Mouse (Mus musculus) liver, embryonic 12.5 days (tissue): ENCODE results near the gene Myo1d. TPM values are rescaled to one million over a fixed set of nuclear protein-coding genes. Genes with fewer than 3 reads are reported as not detected.

Experiments
- ATAC-seq: fragments of 200-750 bp; cut with Nextera tagmentation; 2 replicates; pipeline ENCODE4 v1.8.0; 2017; ENCODE audit warnings: moderate number of reproducible peaks, mild to moderate bottlenecking, moderate library complexity
- H3K27ac ChIP-seq: fragments of 300-500 bp; sonication (generic); 2 replicates; pipeline ENCODE4 v1.5.1; 2016; ENCODE audit warnings: mild to moderate bottlenecking
- H3K27me3 ChIP-seq: fragments of 300-500 bp; sonication (generic); replicated peaks from 2 replicates; pipeline ENCODE4 v1.6.1; 2016; ENCODE audit warnings: mild to moderate bottlenecking, moderate library complexity
- H3K36me3 ChIP-seq: fragments of 300-500 bp; sonication (generic); 2 replicates; pipeline ENCODE4 v1.6.1; 2016; ENCODE audit warnings: mild to moderate bottlenecking, moderate library complexity
- H3K4me1 ChIP-seq: fragments of 300-500 bp; sonication (generic); 2 replicates; pipeline ENCODE4 v1.6.1; 2016
- H3K4me2 ChIP-seq: fragments of 300-500 bp; sonication (generic); 2 replicates; pipeline ENCODE4 v1.6.1; 2016; ENCODE audit warnings: mild to moderate bottlenecking, moderate library complexity
- H3K4me3 ChIP-seq: fragments of 300-500 bp; sonication (generic); 2 replicates; pipeline ENCODE4 v1.5.1; 2016; ENCODE audit warnings: mild to moderate bottlenecking, moderate library complexity
- H3K9ac ChIP-seq: fragments of 300-500 bp; sonication (generic); 2 replicates; pipeline ENCODE4 v1.6.1; 2016; ENCODE audit warnings: mild to moderate bottlenecking, moderate library complexity
- H3K9me3 ChIP-seq: fragments of 300-500 bp; sonication (generic); replicated peaks from 2 replicates; pipeline ENCODE4 v1.6.1; 2016; ENCODE audit warnings: mild to moderate bottlenecking, moderate library complexity
- WGBS: fragments of 180-500 bp; shearing (Covaris S2); methylation state at CpG from one replicate; pipeline ENCODE4 v1.1.7; 2016; ENCODE audit not compliant: insufficient replicate concordance; 5-methylcytosine and 5-hydroxymethylcytosine counted together
- polyA plus RNA-seq: library from polyadenylated mRNA; unstranded; fragments of >200 nt; fragmentation: Nextera tagmentation; extraction: Ambion mirVana; gene quantifications from 2 replicates; pipeline ENCODE4 v1.2.1, GENCODE M21; 2016

Myo1d gene
- polyA plus RNA-seq, 1 experiment from 2014 or later = 6.5 TPM

- H3K9ac ChIP-seq = no peak overlapping the region
- H3K36me3 ChIP-seq = no peaks in the 10 kb centered on the region
- no peaks in the 10 kb centered on the region for H3K9me3 ChIP-seq
- peaks cover 20% of the 10 kb centered on the region; the same call in 1 of the 2 replicates for H3K4me1 ChIP-seq
- ATAC-seq = no peak
- H3K27ac ChIP-seq = no peak overlapping the region
- no peak overlapping the region for H3K4me2 ChIP-seq
- peaks cover 10% of the 10 kb centered on the region; the same call in 1 of the 2 replicates for H3K27me3 ChIP-seq
- no peak overlapping the region for H3K4me3 ChIP-seq
- WGBS = 62% methylated on average over 5 of the region's 6 CpGs
Observed at GRCm38 (mm10) chr11:80507791-80508190, 272.0 kb downstream of the Myo1d start.

GRCm38 (mm10) chr11:80506483-80506882 lies 273.3 kb downstream of the Myo1d start:
- H3K36me3 ChIP-seq = no peaks in the 10 kb centered on the region
- peaks cover 20% of the 10 kb centered on the region; the same call in 1 of the 2 replicates for H3K4me1 ChIP-seq
- H3K27me3 ChIP-seq = peaks cover 10% of the 10 kb centered on the region; the same call in 1 of the 2 replicates
- H3K9ac ChIP-seq = no peak overlapping the region
- H3K27ac ChIP-seq = no peak overlapping the region
- no peaks in the 10 kb centered on the region for H3K9me3 ChIP-seq
- no peak overlapping the region for H3K4me2 ChIP-seq
- no peak for ATAC-seq
- H3K4me3 ChIP-seq = no peak overlapping the region

GRCm38 (mm10) chr11:80505581-80505980 lies 274.2 kb downstream of the Myo1d start:
- Histone ChIP-seq H3K9ac (no peak overlapping the region), H3K4me2 (no peak overlapping the region), H3K4me1 (peaks cover 20% of the 10 kb centered on the region; the same call in 1 of the 2 replicates), H3K27ac (no peak overlapping the region), H3K27me3 (peaks cover 10% of the 10 kb centered on the region; the same call in 1 of the 2 replicates), H3K4me3 (no peak overlapping the region), H3K9me3 (no peaks in the 10 kb centered on the region), H3K36me3 (no peaks in the 10 kb centered on the region)
- ATAC-seq = no peak
- 77% methylated on average over 3 of the region's 3 CpGs for WGBS

- no peak overlapping the region for H3K4me3 ChIP-seq
- ATAC-seq = no peak
- H3K9me3 ChIP-seq = no peaks in the 10 kb centered on the region
- H3K9ac ChIP-seq = no peak overlapping the region
- no peak overlapping the region for H3K27ac ChIP-seq
- WGBS = 34% methylated on average over 6 of the region's 6 CpGs
- H3K4me2 ChIP-seq = no peak overlapping the region
- H3K4me1 ChIP-seq = peaks cover 21% of the 10 kb centered on the region
- no peaks in the 10 kb centered on the region for H3K36me3 ChIP-seq
- H3K27me3 ChIP-seq = peaks cover 6% of the 10 kb centered on the region; the same call in 1 of the 2 replicates
Observed at GRCm38 (mm10) chr11:80504519-80505385, 275.1 kb downstream of the Myo1d start.

GRCm38 (mm10) chr11:80503726-80504452 lies 275.9 kb downstream of the Myo1d start:
- Histone ChIP-seq H3K36me3 (no peaks in the 10 kb centered on the region), H3K27me3 (0 out of 2 replicates have a peak, but pooled peaks cover under 1% of the 10 kb centered on the region), H3K9ac (no peak overlapping the region), H3K9me3 (no peaks in the 10 kb centered on the region), H3K27ac (no peak overlapping the region), H3K4me3 (no peak overlapping the region), H3K4me2 (no peak overlapping the region), H3K4me1 (peaks cover 22% of the 10 kb centered on the region)
- no peak for ATAC-seq
- 54% methylated on average over 13 of the region's 13 CpGs for WGBS

GRCm38 (mm10) chr11:80503281-80503680 lies 276.5 kb downstream of the Myo1d start:
- peaks cover 18% of the 10 kb centered on the region for H3K4me1 ChIP-seq
- no peak overlapping the region for H3K4me3 ChIP-seq
- H3K27ac ChIP-seq = no peak overlapping the region
- no peak for ATAC-seq
- no peaks in the 10 kb centered on the region for H3K36me3 ChIP-seq
- H3K9me3 ChIP-seq = no peaks in the 10 kb centered on the region
- no peak overlapping the region for H3K9ac ChIP-seq
- no peak overlapping the region for H3K4me2 ChIP-seq
- no peaks in the 10 kb centered on the region for H3K27me3 ChIP-seq
- 72% methylated on average over 6 of the region's 6 CpGs for WGBS

- H3K4me1 ChIP-seq = peaks cover 13% of the 10 kb centered on the region
Observed at GRCm38 (mm10) chr11:80499550-80499952, 280.3 kb downstream of the Myo1d start.

GRCm38 (mm10) chr11:80498328-80499070 lies 281.3 kb downstream of the Myo1d start:
- H3K9ac ChIP-seq = no peak overlapping the region
- no peak overlapping the region for H3K27ac ChIP-seq
- no peaks in the 10 kb centered on the region for H3K9me3 ChIP-seq
- H3K36me3 ChIP-seq = no peaks in the 10 kb centered on the region
- H3K27me3 ChIP-seq = no peaks in the 10 kb centered on the region
- H3K4me3 ChIP-seq = no peak overlapping the region
- peaks cover 7% of the 10 kb centered on the region for H3K4me1 ChIP-seq
- H3K4me2 ChIP-seq = no peak overlapping the region
- WGBS = 56% methylated on average over 11 of the region's 11 CpGs
- ATAC-seq = no peak

More at GRCm38 (mm10) chr11:80499550-80499952, 280.3 kb downstream of the Myo1d start:
- Histone ChIP-seq H3K27ac (no peak overlapping the region), H3K4me3 (no peak overlapping the region), H3K4me2 (no peak overlapping the region), H3K9me3 (no peaks in the 10 kb centered on the region), H3K27me3 (no peaks in the 10 kb centered on the region), H3K9ac (no peak overlapping the region), H3K36me3 (no peaks in the 10 kb centered on the region)
- no peak for ATAC-seq
- 62% methylated on average over 4 of the region's 4 CpGs for WGBS

GRCm38 (mm10) chr11:80497225-80497919 lies 282.5 kb downstream of the Myo1d start:
- Histone ChIP-seq H3K4me3 (no peak overlapping the region), H3K4me1 (peaks cover 7% of the 10 kb centered on the region), H3K9me3 (no peaks in the 10 kb centered on the region), H3K9ac (no peak overlapping the region), H3K4me2 (no peak overlapping the region), H3K36me3 (no peaks in the 10 kb centered on the region), H3K27me3 (no peaks in the 10 kb centered on the region), H3K27ac (no peak overlapping the region)
- ATAC-seq = no peak
- 70% methylated on average over 10 of the region's 10 CpGs for WGBS

GRCm38 (mm10) chr11:80496640-80497039 lies 283.2 kb downstream of the Myo1d start:
- ATAC-seq = no peak
- H3K27me3 ChIP-seq = no peaks in the 10 kb centered on the region
- H3K4me3 ChIP-seq = no peak overlapping the region
- no peak overlapping the region for H3K27ac ChIP-seq
- H3K4me2 ChIP-seq = no peak overlapping the region
- no peaks in the 10 kb centered on the region for H3K9me3 ChIP-seq
- no peak overlapping the region for H3K9ac ChIP-seq
- WGBS = 76% methylated on average over 1 of the region's 1 CpGs
- H3K4me1 ChIP-seq = peaks cover 7% of the 10 kb centered on the region
- H3K36me3 ChIP-seq = no peaks in the 10 kb centered on the region

- WGBS = 87% methylated on average over 6 of the region's 6 CpGs
- H3K9me3 ChIP-seq = no peaks in the 10 kb centered on the region
Observed at GRCm38 (mm10) chr11:80495972-80496371, 283.9 kb downstream of the Myo1d start.

More at GRCm38 (mm10) chr11:80495972-80496371, 283.9 kb downstream of the Myo1d start:
- no peak overlapping the region for H3K4me3 ChIP-seq
- no peaks in the 10 kb centered on the region for H3K27me3 ChIP-seq
- H3K9ac ChIP-seq = no peak overlapping the region
- H3K36me3 ChIP-seq = no peaks in the 10 kb centered on the region
- peaks cover 7% of the 10 kb centered on the region for H3K4me1 ChIP-seq
- ATAC-seq = no peak
- no peak overlapping the region for H3K27ac ChIP-seq
- no peak overlapping the region for H3K4me2 ChIP-seq
